Mouse (Mus musculus): ENCODE data around the gene D10Jhu81e. TPM values are rescaled to one million over a fixed set of nuclear protein-coding genes. Genes with fewer than 3 reads are reported as not detected.
A peak's percentile ranks its signal among the peaks of the same experiment; 100 is the strongest.
"Not testable (repeated sequence)": the region's sequence is repeated elsewhere in the genome, so short reads cannot be mapped to it uniquely, and the experiment has no call there.

The D10Jhu81e gene
- 10 to 100 TPM in 1 of 2 experiments, 1 to 10 TPM in 1; 7.5 to 42.9 TPM for polyA plus RNA-seq (2017; shearing (Covaris generic))

- peak; percentile 98 for ATAC-seq
These were observed at the start of gene D10Jhu81e for GRCm38 (mm10) chr10:78169281-78170042. Gene D10Jhu81e, minus strand, starts transcription at chr10:78169782.

- no peak for ATAC-seq
These were observed 49.0 kb upstream of the D10Jhu81e start for GRCm38 (mm10) chr10:78218576-78218975.

GRCm38 (mm10) chr10:78216376-78217083 lies 46.9 kb upstream of the D10Jhu81e start:
- no peak for ATAC-seq

GRCm38 (mm10) chr10:78214371-78214770 lies 44.8 kb upstream of the D10Jhu81e start:
- ATAC-seq, result no peak

- no peak for ATAC-seq
These were observed 41.7 kb upstream of the D10Jhu81e start for GRCm38 (mm10) chr10:78211311-78211710.

GRCm38 (mm10) chr10:78201182-78201581 lies 31.6 kb upstream of the D10Jhu81e start:
- ATAC-seq, result no peak

GRCm38 (mm10) chr10:78192933-78193332 lies 23.4 kb upstream of the D10Jhu81e start:
- no peak for ATAC-seq

- not testable (repeated sequence) for ATAC-seq
These were observed 16.5 kb upstream of the D10Jhu81e start for GRCm38 (mm10) chr10:78186076-78186475.

- ATAC-seq, result peak; percentile 55
These were observed 15.8 kb upstream of the D10Jhu81e start for GRCm38 (mm10) chr10:78185381-78185725.

GRCm38 (mm10) chr10:78184531-78185380 lies 15.2 kb upstream of the D10Jhu81e start, which contains the start of gene Pwp2:
Gene Pwp2, minus strand, starts transcription at chr10:78185149.
- ATAC-seq, result peak; percentile 94

GRCm38 (mm10) chr10:78183577-78183976 lies 14.0 kb upstream of the D10Jhu81e start:
- no peak for ATAC-seq

- no peak for ATAC-seq
These were observed 12.7 kb upstream of the D10Jhu81e start for GRCm38 (mm10) chr10:78182321-78182720.

GRCm38 (mm10) chr10:78174474-78174873 lies 4.9 kb upstream of the D10Jhu81e start:
- no peak for ATAC-seq

- ATAC-seq, result no peak
These were observed 2.0 kb upstream of the D10Jhu81e start for GRCm38 (mm10) chr10:78171581-78171980.

- no peak for ATAC-seq
These were observed 1.5 kb upstream of the D10Jhu81e start for GRCm38 (mm10) chr10:78171057-78171456.

- no peak for ATAC-seq
These were observed 863 bp upstream of the D10Jhu81e start for GRCm38 (mm10) chr10:78170445-78170844.

GRCm38 (mm10) chr10:78168792-78169191 lies 790 bp downstream of the D10Jhu81e start:
- no peak for ATAC-seq

- no peak for ATAC-seq
These were observed 1.8 kb downstream of the D10Jhu81e start for GRCm38 (mm10) chr10:78167775-78168174.

GRCm38 (mm10) chr10:78167333-78167732 lies 2.2 kb downstream of the D10Jhu81e start:
- no peak for ATAC-seq

GRCm38 (mm10) chr10:78165256-78166005 lies 4.2 kb downstream of the D10Jhu81e start:
- ATAC-seq, result no peak

GRCm38 (mm10) chr10:78164786-78165185 lies 4.8 kb downstream of the D10Jhu81e start:
- ATAC-seq, result no peak

- ATAC-seq, result peak; percentile 27
These were observed 5.7 kb downstream of the D10Jhu81e start for GRCm38 (mm10) chr10:78163923-78164322.

Measured in CD4-positive, CD25-positive, alpha-beta regulatory T cell, adult 4 months (primary cell).